Mouse (Mus musculus) ES-E14 (cell line): ENCODE results near the gene Upf2. TPM values are rescaled to one million over a fixed set of nuclear protein-coding genes. Genes with fewer than 3 reads are reported as not detected.

Experiments used
- DNase-seq: peaks from one replicate; pipeline ENCODE4 v3.0.0-alpha.2; 2013; ENCODE audit warnings: low read depth, low spot score
- H3K27ac ChIP-seq: 2 replicates; pipeline ENCODE4 v1.5.1; 2012; ENCODE audit warnings: low read depth, mild to moderate bottlenecking, low read length, moderate library complexity, mixed read lengths; ENCODE audit not compliant: poor library complexity, insufficient read depth, severe bottlenecking
- H3K36me3 ChIP-seq: 2 replicates; pipeline ENCODE4 v1.6.1; 2012; ENCODE audit warnings: mild to moderate bottlenecking, low read length, moderate library complexity, mixed read lengths; ENCODE audit not compliant: control insufficient read depth, poor library complexity, insufficient read depth, severe bottlenecking
- H3K4me1 ChIP-seq, 2 experiments: fragments of 150-350 bp in 1 of 2; sonication (generic) in 1 of 2; 2 replicates each; pipeline ENCODE4 v1.6.1; 2012; ENCODE audit warnings: low read length in 2 of 2, mild to moderate bottlenecking in 1 of 2, mixed read lengths in 1 of 2; ENCODE audit not compliant: control insufficient read depth in 2 of 2, insufficient read depth in 2 of 2, poor library complexity in 1 of 2
- H3K4me3 ChIP-seq, 2 experiments: fragments of 150-350 bp in 1 of 2; sonication (generic) in 1 of 2; 2 replicates each; pipeline ENCODE4 v1.5.1; 2012; ENCODE audit warnings: low read length in 2 of 2, low read depth in 1 of 2, mild to moderate bottlenecking in 1 of 2, mixed read lengths in 1 of 2; ENCODE audit not compliant: insufficient read depth in 1 of 2, poor library complexity in 1 of 2, severe bottlenecking in 1 of 2
- H3K9ac ChIP-seq: 2 replicates; pipeline ENCODE4 v1.6.1; 2012; ENCODE audit warnings: low read depth, mild to moderate bottlenecking, low read length, mixed read lengths; ENCODE audit not compliant: poor library complexity, insufficient read depth, severe bottlenecking
- H3K9me3 ChIP-seq: fragments of 150-350 bp; sonication (generic); 2 replicates; pipeline ENCODE4 v1.6.1; 2012; ENCODE audit warnings: low read depth, mild to moderate bottlenecking, low read length; ENCODE audit not compliant: control insufficient read depth, insufficient read depth
- CHD2 ChIP-seq: IDR thresholded peaks from 2 replicates; pipeline ENCODE4 v1.6.1; 2014; ENCODE audit warnings: mild to moderate bottlenecking, low read depth, low read length, inconsistent platforms
- HCFC1 ChIP-seq: IDR thresholded peaks from 2 replicates; pipeline ENCODE4 v1.6.1; 2012; ENCODE audit warnings: low read length, inconsistent platforms, borderline replicate concordance; ENCODE audit not compliant: insufficient read depth
- MAFK ChIP-seq: IDR thresholded peaks from 2 replicates; pipeline ENCODE4 v1.6.1; 2014; ENCODE audit warnings: mild to moderate bottlenecking, low read depth, low read length, inconsistent platforms; ENCODE audit not compliant: insufficient read depth
- ZC3H11A ChIP-seq: IDR thresholded peaks from 2 replicates; pipeline ENCODE4 v1.6.1; 2012; ENCODE audit warnings: low read depth, mild to moderate bottlenecking, inconsistent platforms, low read length, borderline replicate concordance
- ZNF384 ChIP-seq: IDR thresholded peaks from 2 replicates; pipeline ENCODE4 v1.6.1; 2012; ENCODE audit warnings: low read depth, low read length, inconsistent platforms
- in situ Hi-C, 2 experiments: fragments of 600-800 bp; cut with MboI; formaldehyde crosslinking; loops; one replicate each; pipeline ENCODE4 v1.15.1; 2025; ENCODE audit warnings: low sequenced_read_pairs in 2 of 2, inconsistent platforms in 1 of 2; ENCODE audit not compliant: unreplicated experiment in 2 of 2
- total RNA-seq: library from RNA; depleted of rRNA; stranded (reverse); fragments of 300-350 nt; gene quantifications from 2 replicates; pipeline ENCODE4 v1.2.3, GENCODE M21; 2012

Gene Upf2
- total RNA-seq, 1 experiment = 18.6 TPM

DNA sequence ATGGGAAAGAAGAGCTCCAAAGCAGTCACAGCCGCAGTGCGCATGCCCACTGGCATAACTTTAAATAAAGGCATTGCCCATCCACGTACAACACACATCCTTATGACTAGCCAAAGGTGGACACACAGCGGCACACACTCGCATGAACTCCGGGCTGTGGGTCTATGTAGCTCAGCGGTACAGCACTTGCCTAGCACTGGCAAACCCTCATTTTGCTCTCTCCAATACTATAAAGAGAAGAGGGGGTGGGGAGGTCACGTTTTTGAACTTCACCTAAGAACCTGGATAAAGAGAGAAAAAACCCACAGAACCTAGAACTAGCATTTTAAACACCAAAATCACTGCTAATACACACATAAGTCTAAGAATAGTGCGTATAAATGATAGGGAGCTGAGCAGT lies 10.3 kb upstream of the Upf2 start:
- TF ChIP-seq ZNF384 (no peak), CHD2 (no peak), HCFC1 (no peak), MAFK (no peak), ZC3H11A (no peak)
- Histone ChIP-seq H3K9ac (no peak overlapping the region), H3K4me1 (0 out of 4 replicates have a peak, but pooled peaks cover 0 to 2% of the 10 kb centered on the region in 2 experiments), H3K36me3 (no peaks in the 10 kb centered on the region; the same call in 1 of the 2 replicates), H3K4me3 (no peak overlapping the region), H3K9me3 (no peaks in the 10 kb centered on the region), H3K27ac (no peak overlapping the region)
- in situ Hi-C loops = no loop called here
- no peak for DNase-seq

DNA sequence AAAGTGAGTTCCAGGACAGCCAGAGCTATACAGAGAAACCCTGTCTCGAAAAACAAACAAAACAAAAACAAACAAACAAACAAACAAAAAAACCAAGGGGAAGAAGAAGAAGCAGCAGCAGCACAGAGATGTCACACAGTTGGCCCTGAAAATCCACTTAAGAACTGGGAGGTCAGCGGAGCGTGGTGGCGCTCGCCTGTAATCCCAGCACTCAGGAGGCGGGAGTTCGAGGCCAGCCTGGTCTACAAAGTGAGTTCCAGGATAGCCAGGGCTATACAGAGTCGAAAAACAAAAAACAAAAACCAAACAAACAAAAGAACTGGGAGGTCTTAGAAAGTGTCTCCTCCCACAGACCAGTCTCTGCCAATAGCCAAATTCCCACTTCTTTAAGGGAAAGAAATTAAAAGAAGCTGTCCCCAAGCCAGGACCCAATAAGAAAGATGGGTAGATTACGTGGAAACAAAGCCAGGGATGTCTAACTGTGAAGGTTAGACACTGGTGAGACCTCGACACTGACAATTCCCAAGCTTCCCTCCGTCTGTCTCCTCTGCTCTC lies 9.3 kb upstream of the Upf2 start:
- no peak for DNase-seq
- H3K27ac ChIP-seq = no peak overlapping the region
- H3K4me3 ChIP-seq = peak overlapping the region; percentile 79 to 97
- TF ChIP-seq MAFK (no peak), ZNF384 (no peak)
- H3K4me1 ChIP-seq = peaks cover 0 to 5% of the 10 kb centered on the region in 2 experiments; a peak in 1 of 4 replicates
- H3K9me3 ChIP-seq = no peaks in the 10 kb centered on the region
- peak overlapping the region; percentile 71 for H3K9ac ChIP-seq
- no peaks in the 10 kb centered on the region; the same call in 1 of the 2 replicates for H3K36me3 ChIP-seq
- in situ Hi-C loops = no loop called here

DNA sequence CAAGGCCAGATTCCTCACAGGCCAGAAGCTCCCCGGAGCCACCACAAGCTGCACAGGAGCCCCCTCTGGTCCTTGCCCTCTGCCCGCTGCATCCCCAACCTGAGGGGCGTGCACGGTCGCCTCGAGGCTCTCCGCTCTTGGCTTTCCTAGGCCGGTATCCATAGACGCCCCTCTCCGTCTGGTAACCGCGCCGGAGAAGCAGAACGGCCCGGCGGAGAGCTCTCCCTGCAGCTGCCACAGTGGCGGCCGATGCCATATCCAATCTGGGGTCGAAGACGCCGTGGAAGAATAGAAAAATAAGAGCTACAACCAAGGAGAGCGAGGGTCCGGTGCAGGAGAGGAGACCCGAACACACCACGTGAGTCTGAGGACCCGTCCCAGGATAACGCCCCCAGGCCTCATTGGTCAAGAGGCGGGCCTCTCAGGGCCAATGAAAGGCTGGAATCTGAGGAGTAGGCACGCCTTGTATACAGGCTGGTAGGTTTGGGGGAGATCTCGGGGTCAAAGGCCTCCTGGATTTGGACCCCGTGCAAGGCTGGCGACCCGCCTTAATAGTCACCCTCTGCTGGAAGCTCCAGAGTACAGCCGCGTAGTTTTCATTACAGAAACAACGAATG lies 8.7 kb upstream of the Upf2 start, which contains the start of gene Dhtkd1:
Gene Dhtkd1 (minus strand): TSS at position 377 of the 617 bp plus-strand sequence.
- Histone ChIP-seq H3K9me3 (no peaks in the 10 kb centered on the region), H3K27ac (no peak within 1 kb of the TSS), H3K9ac (peak within 1 kb of the TSS; percentile 71), H3K4me3 (peak within 1 kb of the TSS; percentile 79 to 97), H3K36me3 (no peaks in the 10 kb centered on the region; the same call in 1 of the 2 replicates), H3K4me1 (peaks cover 0 to 7% of the 10 kb centered on the region in 2 experiments; a peak in 2 of 4 replicates)
- DNase-seq = peak; percentile 71
- TF ChIP-seq ZNF384 (no peak), ZC3H11A (no peak), CHD2 (no peak), HCFC1 (no peak), MAFK (no peak)
- in situ Hi-C loops = no loop called here

DNA sequence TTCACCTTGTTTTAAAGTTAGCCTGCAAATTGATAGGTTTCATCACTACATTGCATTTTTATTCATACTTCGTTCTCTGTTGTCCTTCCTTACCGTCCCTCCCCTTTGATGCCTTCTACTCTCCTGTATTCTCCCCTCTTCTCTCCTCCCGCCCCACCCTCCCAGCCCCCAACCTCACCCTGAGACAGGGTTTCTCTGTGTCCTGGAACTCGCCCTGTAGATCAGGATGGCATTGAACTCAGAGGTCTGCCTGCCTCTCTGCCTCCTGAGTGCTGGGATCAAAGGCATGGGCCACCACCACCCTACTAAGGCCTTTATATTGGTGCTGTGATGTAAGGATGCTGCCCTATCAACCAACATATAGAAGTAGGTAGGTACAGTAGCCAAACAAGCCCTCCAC lies 8.2 kb upstream of the Upf2 start:
- no peak for DNase-seq
- Histone ChIP-seq H3K9me3 (no peaks in the 10 kb centered on the region), H3K36me3 (no peaks in the 10 kb centered on the region; the same call in 1 of the 2 replicates), H3K4me1 (peaks cover 0 to 7% of the 10 kb centered on the region in 2 experiments; a peak in 2 of 4 replicates), H3K9ac (peak overlapping the region; percentile 63; the same call in 1 of the 2 replicates), H3K4me3 (peak overlapping the region in 1 of 2 experiments; percentile 97; a peak in 2 of 4 replicates), H3K27ac (no peak overlapping the region)
- TF ChIP-seq MAFK (no peak), ZC3H11A (no peak), HCFC1 (no peak), ZNF384 (no peak), CHD2 (no peak)
- in situ Hi-C loops = no loop called here

DNA sequence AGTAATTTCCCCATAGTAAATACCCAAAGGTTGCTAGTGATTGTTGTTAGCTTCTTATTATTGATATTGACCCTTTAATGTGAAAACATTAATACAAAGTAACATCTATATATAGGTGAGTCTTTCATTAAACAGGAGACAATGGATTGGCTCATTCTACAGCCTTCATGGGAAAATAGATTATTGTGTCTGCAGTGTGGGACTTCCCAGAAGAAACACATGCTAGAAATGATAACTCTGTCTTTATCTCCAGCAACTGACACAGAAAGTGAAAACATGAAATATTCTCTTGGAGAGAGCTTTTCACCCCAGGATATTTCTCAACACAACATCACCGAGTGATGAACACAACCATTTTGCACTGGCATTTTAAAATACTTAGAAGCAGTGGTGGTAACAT lies 5.6 kb upstream of the Upf2 start:
- H3K9me3 ChIP-seq = no peaks in the 10 kb centered on the region
- no peak for TF ChIP-seq MAFK
- TF ChIP-seq CHD2 = no peak
- no peak for TF ChIP-seq ZC3H11A
- no peak for TF ChIP-seq HCFC1
- TF ChIP-seq ZNF384 = no peak
- in situ Hi-C loops = no loop called here
- H3K4me3 ChIP-seq = no peak overlapping the region
- no peak overlapping the region for H3K9ac ChIP-seq
- no peak for DNase-seq
- no peak overlapping the region for H3K27ac ChIP-seq
- H3K4me1 ChIP-seq = peaks cover 0 to 7% of the 10 kb centered on the region in 2 experiments; a peak in 2 of 4 replicates
- H3K36me3 ChIP-seq = no peaks in the 10 kb centered on the region; the same call in 1 of the 2 replicates
